Mouse (Mus musculus): ENCODE measurements around the gene Chrna9. TPM values are rescaled to one million over a fixed set of nuclear protein-coding genes. Genes with fewer than 3 reads are reported as not detected.

The Chrna9 gene
- polyA plus RNA-seq, 1 experiment from 2014 or later: not detected

- Histone ChIP-seq H3K4me1 (ENCODE audit: control insufficient read depth, insufficient read depth, low read length) (no peaks in the 10 kb centered on the region), H3K4me3 (ENCODE audit: low read depth, low read length) (no peak overlapping the region), H3K27ac (ENCODE audit: low read depth, low read length) (no peak overlapping the region), H3K9me3 (replicated peaks; ENCODE audit: control insufficient read depth, low read length) (no peaks in the 10 kb centered on the region), H3K9ac (ENCODE audit: low read length) (no peak overlapping the region), H3K4me2 (ENCODE audit: low read length) (no peak overlapping the region), H3K36me3 (ENCODE audit: control insufficient read depth, insufficient read depth, low read length) (no peaks in the 10 kb centered on the region), H3K27me3 (replicated peaks; ENCODE audit: control insufficient read depth, insufficient read depth, low read length) (no peaks in the 10 kb centered on the region)
- no peak for DNase-seq (ENCODE audit: low spot score)
- no peak for ATAC-seq
- WGBS: 85% methylated on average over 6 of the region's 6 CpGs
Observed at GRCm38 (mm10) chr5:65926666-65927065, 8.1 kb upstream of the Chrna9 start.

- no peak overlapping the region for H3K27ac ChIP-seq (ENCODE audit: low read depth, low read length)
- DNase-seq (ENCODE audit: low spot score) (no peak), ATAC-seq (no peak)
- H3K4me3 ChIP-seq (ENCODE audit: low read depth, low read length): no peak overlapping the region
- H3K4me1 ChIP-seq (ENCODE audit: control insufficient read depth, insufficient read depth, low read length): no peaks in the 10 kb centered on the region
- H3K4me2 ChIP-seq (ENCODE audit: low read length): no peak overlapping the region
- H3K36me3 ChIP-seq (ENCODE audit: control insufficient read depth, insufficient read depth, low read length): no peaks in the 10 kb centered on the region
- H3K9me3 ChIP-seq (replicated peaks; ENCODE audit: control insufficient read depth, low read length): no peaks in the 10 kb centered on the region
- no peak overlapping the region for H3K9ac ChIP-seq (ENCODE audit: low read length)
- whole genome bisulfite sequencing: 91% methylated on average over 7 of the region's 7 CpGs
- H3K27me3 ChIP-seq (replicated peaks; ENCODE audit: control insufficient read depth, insufficient read depth, low read length): no peaks in the 10 kb centered on the region
Observed at GRCm38 (mm10) chr5:65929162-65929561, 5.6 kb upstream of the Chrna9 start.

- Histone ChIP-seq H3K27ac (ENCODE audit: low read depth, low read length) (no peak overlapping the region), H3K9me3 (replicated peaks; ENCODE audit: control insufficient read depth, low read length) (no peaks in the 10 kb centered on the region), H3K9ac (ENCODE audit: low read length) (no peak overlapping the region), H3K36me3 (ENCODE audit: control insufficient read depth, insufficient read depth, low read length) (no peaks in the 10 kb centered on the region), H3K4me3 (ENCODE audit: low read depth, low read length) (no peak overlapping the region), H3K4me1 (ENCODE audit: control insufficient read depth, insufficient read depth, low read length) (no peaks in the 10 kb centered on the region), H3K4me2 (ENCODE audit: low read length) (no peak overlapping the region), H3K27me3 (replicated peaks; ENCODE audit: control insufficient read depth, insufficient read depth, low read length) (no peaks in the 10 kb centered on the region)
- WGBS: 74% methylated on average over 4 of the region's 4 CpGs
- ATAC-seq (no peak), DNase-seq (ENCODE audit: low spot score) (no peak)
Observed at GRCm38 (mm10) chr5:65930171-65930570, 4.5 kb upstream of the Chrna9 start.

- Histone ChIP-seq H3K4me1 (ENCODE audit: control insufficient read depth, insufficient read depth, low read length) (no peaks in the 10 kb centered on the region), H3K27me3 (replicated peaks; ENCODE audit: control insufficient read depth, insufficient read depth, low read length) (no peaks in the 10 kb centered on the region), H3K4me2 (ENCODE audit: low read length) (no peak overlapping the region), H3K9me3 (replicated peaks; ENCODE audit: control insufficient read depth, low read length) (no peaks in the 10 kb centered on the region), H3K27ac (ENCODE audit: low read depth, low read length) (no peak overlapping the region), H3K36me3 (ENCODE audit: control insufficient read depth, insufficient read depth, low read length) (no peaks in the 10 kb centered on the region), H3K9ac (ENCODE audit: low read length) (no peak overlapping the region), H3K4me3 (ENCODE audit: low read depth, low read length) (no peak overlapping the region)
- DNase-seq (ENCODE audit: low spot score) (no peak), ATAC-seq (no peak)
- WGBS: 84% methylated on average over 4 of the region's 4 CpGs
Observed at GRCm38 (mm10) chr5:65933258-65933657, 1.5 kb upstream of the Chrna9 start.

GRCm38 (mm10) chr5:65933764-65934163 is 957 bp upstream of the Chrna9 start:
- WGBS: 98% methylated on average over 2 of the region's 2 CpGs
- Histone ChIP-seq H3K36me3 (ENCODE audit: control insufficient read depth, insufficient read depth, low read length) (no peaks in the 10 kb centered on the region), H3K27me3 (replicated peaks; ENCODE audit: control insufficient read depth, insufficient read depth, low read length) (no peaks in the 10 kb centered on the region), H3K4me1 (ENCODE audit: control insufficient read depth, insufficient read depth, low read length) (no peaks in the 10 kb centered on the region), H3K4me3 (ENCODE audit: low read depth, low read length) (no peak overlapping the region), H3K27ac (ENCODE audit: low read depth, low read length) (no peak overlapping the region), H3K9me3 (replicated peaks; ENCODE audit: control insufficient read depth, low read length) (no peaks in the 10 kb centered on the region), H3K9ac (ENCODE audit: low read length) (no peak overlapping the region), H3K4me2 (ENCODE audit: low read length) (no peak overlapping the region)
- ATAC-seq (no peak), DNase-seq (ENCODE audit: low spot score) (no peak)

DNA sequence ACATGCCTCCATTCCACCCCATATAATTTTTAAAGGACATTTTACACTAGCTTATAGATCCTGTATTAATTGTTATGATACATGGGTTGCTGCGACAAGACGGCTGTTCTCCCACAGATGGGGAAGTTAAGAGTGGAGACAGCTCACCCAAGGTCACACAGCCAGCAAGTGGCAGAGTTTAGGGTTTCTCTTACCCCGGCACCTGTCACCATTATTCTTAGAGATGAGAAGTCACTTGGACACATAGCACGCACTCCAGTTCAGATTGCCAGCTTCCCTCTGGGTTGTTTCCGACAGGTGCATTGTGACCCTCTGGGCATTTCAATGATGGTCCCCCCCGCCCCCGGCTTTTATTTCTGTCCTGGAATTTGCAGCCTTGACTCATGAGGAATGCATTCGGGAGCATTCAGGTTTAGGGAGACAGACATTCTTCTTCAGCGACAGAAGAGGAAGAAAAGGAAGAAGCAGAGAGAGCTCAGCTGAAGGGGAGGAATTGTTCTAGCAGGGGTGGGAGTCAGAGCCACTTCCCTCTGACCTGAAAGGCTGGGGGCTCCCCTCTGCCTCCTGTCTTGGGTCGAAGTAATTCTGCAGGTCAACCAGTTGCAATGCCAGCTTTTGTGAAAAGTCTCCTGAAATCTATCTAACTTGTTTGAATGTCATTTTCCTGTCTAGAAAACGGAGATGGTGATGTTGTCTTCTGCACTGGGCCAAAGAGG is 2.4 kb downstream of the Chrna9 start:
- H3K4me1 ChIP-seq (ENCODE audit: control insufficient read depth, insufficient read depth, low read length): no peaks in the 10 kb centered on the region
- no peak for ATAC-seq
- H3K4me2 ChIP-seq (ENCODE audit: low read length): no peak overlapping the region
- no peak overlapping the region for H3K4me3 ChIP-seq (ENCODE audit: low read depth, low read length)
- H3K9ac ChIP-seq (ENCODE audit: low read length): no peak overlapping the region
- no peak for DNase-seq (ENCODE audit: low spot score)
- no peaks in the 10 kb centered on the region for H3K27me3 ChIP-seq (replicated peaks; ENCODE audit: control insufficient read depth, insufficient read depth, low read length)
- no peaks in the 10 kb centered on the region for H3K36me3 ChIP-seq (ENCODE audit: control insufficient read depth, insufficient read depth, low read length)
- 80% methylated on average over 11 of the region's 11 CpGs for WGBS
- no peak overlapping the region for H3K27ac ChIP-seq (ENCODE audit: low read depth, low read length)
- no peaks in the 10 kb centered on the region for H3K9me3 ChIP-seq (replicated peaks; ENCODE audit: control insufficient read depth, low read length)

DNA sequence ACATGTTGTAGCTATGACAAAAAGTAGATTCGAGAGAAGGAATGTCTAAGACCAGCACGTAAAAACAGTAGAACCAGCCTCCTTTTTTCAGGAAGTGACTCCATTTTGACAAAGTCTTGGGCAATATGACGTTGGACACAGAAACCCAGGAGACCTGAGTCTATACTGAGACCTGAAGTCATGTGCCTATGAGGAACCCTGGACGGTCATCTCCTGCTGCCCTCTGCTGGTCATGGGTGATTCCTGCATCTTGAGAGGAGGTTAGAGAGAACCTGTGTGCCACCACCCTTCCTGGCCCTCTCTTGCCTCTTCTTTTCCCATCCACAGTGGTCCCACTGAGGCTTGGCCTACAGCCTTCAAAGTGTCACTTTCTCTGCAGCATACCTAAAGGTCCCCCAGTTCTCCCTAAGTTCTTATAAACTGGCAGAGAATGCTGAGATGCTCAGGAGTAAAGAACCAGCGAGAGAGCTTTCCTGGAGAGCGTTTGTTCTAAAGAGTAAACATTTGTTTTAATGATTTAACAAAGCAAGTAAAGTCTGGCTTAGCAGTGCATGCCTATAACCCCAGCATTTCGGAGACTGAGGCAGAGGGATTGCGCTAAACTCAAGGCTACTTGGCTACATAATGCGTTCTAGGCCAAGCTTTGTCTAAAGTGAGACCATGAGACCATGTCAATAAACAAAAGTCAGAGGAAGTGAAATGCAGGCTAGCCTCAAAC is 3.4 kb downstream of the Chrna9 start:
- no peak overlapping the region for H3K27ac ChIP-seq (ENCODE audit: low read depth, low read length)
- no peak overlapping the region for H3K4me2 ChIP-seq (ENCODE audit: low read length)
- peak; percentile 74 for ATAC-seq
- no peak overlapping the region for H3K9ac ChIP-seq (ENCODE audit: low read length)
- no peak overlapping the region for H3K4me3 ChIP-seq (ENCODE audit: low read depth, low read length)
- H3K27me3 ChIP-seq (replicated peaks; ENCODE audit: control insufficient read depth, insufficient read depth, low read length): no peaks in the 10 kb centered on the region
- WGBS: 59% methylated on average over 9 of the region's 9 CpGs
- H3K9me3 ChIP-seq (replicated peaks; ENCODE audit: control insufficient read depth, low read length): no peaks in the 10 kb centered on the region
- H3K4me1 ChIP-seq (ENCODE audit: control insufficient read depth, insufficient read depth, low read length): no peaks in the 10 kb centered on the region
- H3K36me3 ChIP-seq (ENCODE audit: control insufficient read depth, insufficient read depth, low read length): no peaks in the 10 kb centered on the region
- peak; percentile 81 for DNase-seq (ENCODE audit: low spot score)

DNA sequence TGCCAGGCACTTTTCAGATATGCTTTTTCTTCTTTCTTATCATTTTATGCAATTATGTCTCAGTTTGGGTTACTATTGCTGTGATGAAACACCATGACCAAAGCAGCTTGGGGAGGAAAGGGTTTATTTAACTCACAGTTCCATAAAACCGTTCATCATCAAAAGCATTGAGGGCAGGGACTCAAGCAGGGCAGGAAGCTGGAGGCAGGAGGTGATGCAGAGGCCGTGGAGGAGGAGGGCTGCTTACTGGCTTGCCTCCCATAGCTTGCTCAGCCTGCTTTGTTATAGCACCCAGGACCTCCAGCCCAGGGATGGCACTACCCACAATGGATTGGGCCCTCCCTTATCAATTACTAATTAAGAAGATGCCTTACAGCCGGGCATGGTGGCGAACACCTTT is 6.4 kb downstream of the Chrna9 start:
- H3K27me3 ChIP-seq (replicated peaks; ENCODE audit: control insufficient read depth, insufficient read depth, low read length): no peaks in the 10 kb centered on the region
- no peak overlapping the region for H3K4me3 ChIP-seq (ENCODE audit: low read depth, low read length)
- no peak for ATAC-seq
- H3K27ac ChIP-seq (ENCODE audit: low read depth, low read length): no peak overlapping the region
- DNase-seq (ENCODE audit: low spot score): no peak
- H3K9me3 ChIP-seq (replicated peaks; ENCODE audit: control insufficient read depth, low read length): no peaks in the 10 kb centered on the region
- no peaks in the 10 kb centered on the region for H3K4me1 ChIP-seq (ENCODE audit: control insufficient read depth, insufficient read depth, low read length)
- no peak overlapping the region for H3K4me2 ChIP-seq (ENCODE audit: low read length)
- no peak overlapping the region for H3K9ac ChIP-seq (ENCODE audit: low read length)
- no peaks in the 10 kb centered on the region for H3K36me3 ChIP-seq (ENCODE audit: control insufficient read depth, insufficient read depth, low read length)
- WGBS: 71% methylated on average over 4 of the region's 4 CpGs

DNA sequence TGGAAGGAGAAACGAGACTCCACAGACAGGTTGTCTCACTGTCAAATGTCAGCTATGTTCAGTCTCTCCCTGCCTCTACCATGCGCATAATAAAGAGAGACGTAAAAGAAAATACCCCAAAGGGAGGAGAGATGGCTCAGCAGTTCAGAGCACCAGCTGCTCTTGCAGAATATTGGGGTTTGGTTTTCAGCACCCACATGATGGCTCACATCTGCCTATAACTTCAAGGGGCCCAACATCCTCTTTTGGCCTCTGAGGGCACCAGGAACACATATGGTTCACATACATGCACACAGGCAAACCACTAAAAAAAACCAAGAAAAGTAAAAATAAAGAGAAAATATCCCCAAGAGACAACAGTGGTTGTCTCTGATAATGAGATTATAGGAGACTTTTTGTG is 15.1 kb downstream of the Chrna9 start:
- WGBS: 13% methylated on average over 3 of the region's 3 CpGs
- DNase-seq (ENCODE audit: low spot score): no peak
- no peaks in the 10 kb centered on the region for H3K9me3 ChIP-seq (replicated peaks; ENCODE audit: control insufficient read depth, low read length)

More for the DNA sequence above, 15.1 kb downstream of the Chrna9 start:
- H3K27me3 ChIP-seq (replicated peaks; ENCODE audit: control insufficient read depth, insufficient read depth, low read length): no peaks in the 10 kb centered on the region
- H3K27ac ChIP-seq (ENCODE audit: low read depth, low read length): peak overlapping the region; percentile 79
- no peak overlapping the region for H3K4me2 ChIP-seq (ENCODE audit: low read length)
- H3K4me3 ChIP-seq (ENCODE audit: low read depth, low read length): no peak overlapping the region
- no peaks in the 10 kb centered on the region for H3K36me3 ChIP-seq (ENCODE audit: control insufficient read depth, insufficient read depth, low read length)
- H3K9ac ChIP-seq (ENCODE audit: low read length): no peak overlapping the region
- ATAC-seq: no peak
- H3K4me1 ChIP-seq (ENCODE audit: control insufficient read depth, insufficient read depth, low read length): peaks cover 4% of the 10 kb centered on the region

Data from forebrain, embryonic 14.5 days (tissue).